Mouse (Mus musculus) stomach, embryonic 16.5 days (tissue): ENCODE results near the gene Chml. TPM values are rescaled to one million over a fixed set of nuclear protein-coding genes. Genes with fewer than 3 reads are reported as not detected.

Source experiments
- ATAC-seq: fragments of 200-750 bp; cut with Nextera tagmentation; 2 replicates; pipeline ENCODE4 v1.8.0; 2017; ENCODE audit warnings: moderate number of reproducible peaks, moderate TSS enrichment; ENCODE audit not compliant: insufficient read depth, low FRiP score
- H3K27ac ChIP-seq: fragments of 300-500 bp; sonication (generic); 2 replicates; pipeline ENCODE4 v1.5.1; 2014; ENCODE audit warnings: low read length
- H3K27me3 ChIP-seq: fragments of 300-500 bp; sonication (generic); 2 replicates; pipeline ENCODE4 v1.6.1; 2014; ENCODE audit warnings: low read length, control low read depth, mixed read lengths; ENCODE audit not compliant: control insufficient read depth, insufficient read depth
- H3K36me3 ChIP-seq: fragments of 300-500 bp; sonication (generic); 2 replicates; pipeline ENCODE4 v1.6.1; 2014; ENCODE audit warnings: low read length; ENCODE audit not compliant: control insufficient read depth, insufficient read depth
- H3K4me1 ChIP-seq: fragments of 300-500 bp; sonication (generic); 2 replicates; pipeline ENCODE4 v1.6.1; 2014; ENCODE audit warnings: low read length, control low read depth, mixed read lengths; ENCODE audit not compliant: control insufficient read depth, insufficient read depth
- H3K4me2 ChIP-seq: fragments of 300-500 bp; sonication (generic); 2 replicates; pipeline ENCODE4 v1.6.1; 2014; ENCODE audit warnings: low read depth, low read length, mixed read lengths
- H3K4me3 ChIP-seq: fragments of 300-500 bp; sonication (generic); replicated peaks from 2 replicates; pipeline ENCODE4 v1.5.1; 2014; ENCODE audit warnings: mild to moderate bottlenecking, low read length
- H3K9ac ChIP-seq: fragments of 300-500 bp; sonication (generic); 2 replicates; pipeline ENCODE4 v1.6.1; 2014; ENCODE audit warnings: low read length
- H3K9me3 ChIP-seq: fragments of 300-500 bp; sonication (generic); replicated peaks from 2 replicates; pipeline ENCODE4 v1.6.1; 2016; ENCODE audit warnings: low read length, control low read depth; ENCODE audit not compliant: control insufficient read depth
- WGBS: fragments of 180-500 bp; shearing (Covaris S2); extraction: QIAGEN DNeasy Blood & Tissue Kit; methylation state at CpG from one replicate; pipeline ENCODE4 v1.1.7; 2014; 5-methylcytosine and 5-hydroxymethylcytosine counted together
- polyA plus RNA-seq: library from polyadenylated mRNA; unstranded; fragments of >200 nt; fragmentation: Nextera tagmentation; extraction: Ambion mirVana; gene quantifications from 2 replicates; pipeline ENCODE4 v1.2.1, GENCODE M21; 2015

The Chml gene
- polyA plus RNA-seq, 1 experiment from 2014 or later: 3.4 TPM

- 71% methylated on average over 7 of the region's 7 CpGs for WGBS
- Histone ChIP-seq H3K27ac (no peak overlapping the region), H3K27me3 (no peaks in the 10 kb centered on the region), H3K9me3 (no peaks in the 10 kb centered on the region), H3K4me3 (no peak overlapping the region), H3K36me3 (no peaks in the 10 kb centered on the region), H3K4me2 (no peak overlapping the region), H3K4me1 (no peaks in the 10 kb centered on the region), H3K9ac (no peak overlapping the region)
- ATAC-seq: no peak
Measured at GRCm38 (mm10) chr1:175670042-175670441, 22.7 kb downstream of the Chml start.

- no peaks in the 10 kb centered on the region for H3K9me3 ChIP-seq
- WGBS: 87% methylated on average over 3 of the region's 3 CpGs
- H3K27me3 ChIP-seq: no peaks in the 10 kb centered on the region
- H3K4me2 ChIP-seq: no peak overlapping the region
- no peak overlapping the region for H3K27ac ChIP-seq
- no peaks in the 10 kb centered on the region for H3K4me1 ChIP-seq
- no peak overlapping the region for H3K9ac ChIP-seq
- ATAC-seq: no peak
- H3K4me3 ChIP-seq: no peak overlapping the region
- no peaks in the 10 kb centered on the region for H3K36me3 ChIP-seq
Measured at GRCm38 (mm10) chr1:175669456-175669855, 23.2 kb downstream of the Chml start.

GRCm38 (mm10) chr1:175668666-175669405 is 23.9 kb downstream of the Chml start:
- H3K27ac ChIP-seq: no peak overlapping the region
- H3K9me3 ChIP-seq: no peaks in the 10 kb centered on the region
- H3K9ac ChIP-seq: no peak overlapping the region
- no peak for ATAC-seq
- H3K4me2 ChIP-seq: no peak overlapping the region
- no peaks in the 10 kb centered on the region for H3K27me3 ChIP-seq
- no peak overlapping the region for H3K4me3 ChIP-seq
- H3K4me1 ChIP-seq: no peaks in the 10 kb centered on the region
- H3K36me3 ChIP-seq: no peaks in the 10 kb centered on the region
- WGBS: 75% methylated on average over 5 of the region's 5 CpGs

- no peak overlapping the region for H3K9ac ChIP-seq
- H3K4me3 ChIP-seq: no peak overlapping the region
- no peak for ATAC-seq
- H3K4me2 ChIP-seq: no peak overlapping the region
- no peaks in the 10 kb centered on the region for H3K27me3 ChIP-seq
- H3K27ac ChIP-seq: no peak overlapping the region
- no peaks in the 10 kb centered on the region for H3K9me3 ChIP-seq
- H3K4me1 ChIP-seq: no peaks in the 10 kb centered on the region
- 85% methylated on average over 4 of the region's 4 CpGs for WGBS
- no peaks in the 10 kb centered on the region for H3K36me3 ChIP-seq
Measured at GRCm38 (mm10) chr1:175659900-175660299, 32.8 kb downstream of the Chml start.

GRCm38 (mm10) chr1:175648615-175649014 is 44.1 kb downstream of the Chml start:
- Histone ChIP-seq H3K36me3 (no peaks in the 10 kb centered on the region), H3K9ac (no peak overlapping the region), H3K4me3 (no peak overlapping the region), H3K4me1 (no peaks in the 10 kb centered on the region), H3K27ac (no peak overlapping the region), H3K9me3 (no peaks in the 10 kb centered on the region), H3K27me3 (no peaks in the 10 kb centered on the region), H3K4me2 (no peak overlapping the region)
- WGBS: 90% methylated on average over 4 of the region's 4 CpGs
- ATAC-seq: no peak

DNA sequence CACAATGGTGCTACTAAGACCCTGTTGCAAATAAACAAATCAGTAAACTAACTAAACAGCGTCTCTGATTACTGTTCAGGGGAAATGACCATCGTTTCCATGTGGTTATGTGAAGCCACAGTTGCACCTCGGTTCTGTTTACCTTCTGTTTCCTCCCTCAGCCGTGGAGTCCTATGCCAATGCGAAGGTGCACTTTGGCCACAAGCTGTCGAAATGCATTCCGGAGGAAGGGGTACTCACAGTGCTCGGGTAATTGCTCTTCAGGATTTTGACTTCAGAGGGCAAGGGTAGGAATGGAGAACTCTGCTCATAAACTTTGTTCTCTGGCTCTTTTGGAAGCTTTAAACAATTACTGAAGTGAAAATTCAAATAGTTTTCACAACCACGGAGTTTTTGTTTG is 45.7 kb downstream of the Chml start:
- H3K27ac ChIP-seq: no peak overlapping the region
- H3K36me3 ChIP-seq: no peaks in the 10 kb centered on the region
- no peaks in the 10 kb centered on the region for H3K4me1 ChIP-seq
- H3K4me2 ChIP-seq: no peak overlapping the region
- no peak overlapping the region for H3K9ac ChIP-seq
- H3K9me3 ChIP-seq: no peaks in the 10 kb centered on the region
- no peaks in the 10 kb centered on the region for H3K27me3 ChIP-seq
- 49% methylated on average over 9 of the region's 9 CpGs for WGBS
- H3K4me3 ChIP-seq: no peak overlapping the region
- no peak for ATAC-seq

DNA sequence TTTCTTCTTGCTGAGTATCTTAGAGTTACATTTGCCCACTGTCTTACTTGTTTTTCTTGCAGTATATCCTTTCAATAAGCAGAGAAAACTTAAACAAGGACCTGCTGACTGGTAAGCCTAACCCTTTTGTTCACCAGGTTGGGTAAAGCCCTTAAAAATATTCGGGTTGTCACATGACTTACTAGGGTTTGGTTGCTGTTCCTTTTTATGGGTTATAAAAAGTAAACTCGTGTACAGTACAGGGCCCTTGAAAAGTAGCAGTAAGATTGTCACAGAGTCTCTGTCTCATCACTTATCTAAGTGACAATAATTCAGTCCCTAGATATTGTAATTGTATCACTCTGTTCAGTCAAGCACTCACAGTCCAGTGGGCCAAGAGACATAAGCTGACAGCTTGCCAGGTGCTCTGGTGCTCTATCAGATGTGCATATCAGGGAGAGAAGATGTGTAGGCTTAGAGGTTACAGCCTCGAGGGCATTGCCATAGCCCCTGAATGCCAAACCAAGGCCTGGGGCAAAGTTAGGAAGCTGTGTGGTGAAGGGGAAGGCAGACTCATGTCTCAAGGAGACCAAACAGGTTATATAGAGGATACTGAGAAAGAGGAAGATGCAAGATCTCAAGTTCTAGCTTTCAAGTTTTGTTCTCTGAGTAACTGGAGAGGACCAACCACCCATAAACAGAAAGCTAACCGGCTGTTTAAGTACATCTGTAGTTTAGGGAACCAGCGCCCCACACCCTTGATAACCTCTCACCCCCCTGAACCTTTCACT is 49.0 kb downstream of the Chml start:
- H3K4me3 ChIP-seq: no peak overlapping the region
- 62% methylated on average over 5 of the region's 5 CpGs for WGBS
- H3K27ac ChIP-seq: no peak overlapping the region
- no peaks in the 10 kb centered on the region for H3K9me3 ChIP-seq
- no peaks in the 10 kb centered on the region for H3K36me3 ChIP-seq
- no peak overlapping the region for H3K4me2 ChIP-seq
- no peaks in the 10 kb centered on the region for H3K27me3 ChIP-seq
- no peaks in the 10 kb centered on the region for H3K4me1 ChIP-seq
- H3K9ac ChIP-seq: no peak overlapping the region
- no peak for ATAC-seq

DNA sequence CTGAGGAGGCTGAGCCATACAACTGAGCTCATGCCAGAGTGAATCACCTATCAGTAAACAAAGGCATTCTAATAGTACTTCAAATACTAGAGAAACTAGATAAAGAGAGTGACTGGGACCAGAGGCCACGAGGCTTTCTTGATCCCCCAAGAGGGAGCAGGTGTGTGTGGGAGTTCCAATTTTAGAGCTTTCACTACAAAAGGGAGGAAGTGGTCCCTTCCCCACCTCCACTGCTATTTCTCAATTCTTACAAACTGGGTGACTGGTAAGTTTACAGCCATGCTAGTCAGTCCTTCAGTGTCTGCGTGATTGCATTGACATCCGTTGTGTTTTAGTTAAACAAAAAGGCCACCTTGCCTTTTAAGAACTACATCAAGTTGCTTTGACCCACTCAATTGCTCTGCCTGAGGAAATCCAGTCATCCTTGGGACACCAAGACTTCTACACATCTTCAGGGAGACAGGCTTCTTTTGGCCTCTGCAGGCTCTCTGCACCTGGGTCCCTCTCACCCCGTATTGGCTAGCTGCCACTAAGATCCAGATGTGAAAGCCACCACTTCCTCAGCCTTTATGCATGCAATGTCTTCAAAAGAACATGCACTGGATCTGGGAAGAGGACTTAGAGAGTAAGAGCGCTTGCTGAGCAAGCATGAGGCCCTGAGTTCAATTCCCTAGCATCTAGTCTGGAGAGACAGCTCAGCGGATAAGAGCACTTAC is 52.1 kb downstream of the Chml start:
- 71% methylated on average over 6 of the region's 6 CpGs for WGBS
- Histone ChIP-seq H3K9me3 (no peaks in the 10 kb centered on the region), H3K4me2 (no peak overlapping the region), H3K27me3 (no peaks in the 10 kb centered on the region), H3K9ac (no peak overlapping the region), H3K36me3 (no peaks in the 10 kb centered on the region), H3K27ac (no peak overlapping the region), H3K4me1 (no peaks in the 10 kb centered on the region), H3K4me3 (no peak overlapping the region)
- no peak for ATAC-seq

DNA sequence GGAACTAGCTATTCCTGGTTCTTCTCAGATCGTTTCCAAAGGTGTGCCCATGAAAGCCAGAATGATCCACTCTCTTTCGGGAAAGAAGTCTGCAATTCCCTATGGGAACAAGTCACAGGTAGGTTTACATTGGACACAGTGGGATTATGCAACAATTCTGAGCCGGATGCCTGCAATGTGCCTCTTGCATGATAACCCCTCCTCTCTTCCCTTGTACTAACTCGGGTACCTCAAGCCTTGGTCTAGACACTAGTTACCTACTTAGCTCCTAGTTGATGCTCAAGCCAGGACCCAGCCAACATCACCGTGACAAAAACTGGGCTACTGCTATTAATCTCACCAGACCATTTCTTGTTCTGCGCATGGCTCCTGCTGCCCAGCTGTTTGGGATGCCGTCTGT is 53.6 kb downstream of the Chml start:
- H3K9ac ChIP-seq: no peak overlapping the region
- H3K4me1 ChIP-seq: no peaks in the 10 kb centered on the region
- H3K9me3 ChIP-seq: no peaks in the 10 kb centered on the region
- no peak overlapping the region for H3K4me3 ChIP-seq
- H3K27ac ChIP-seq: no peak overlapping the region
- no peak for ATAC-seq
- 83% methylated on average over 7 of the region's 7 CpGs for WGBS
- no peaks in the 10 kb centered on the region for H3K27me3 ChIP-seq
- no peaks in the 10 kb centered on the region for H3K36me3 ChIP-seq
- H3K4me2 ChIP-seq: no peak overlapping the region
